ENCODE assay signal across 12 mouse cellular contexts in genomic region chr19:37534737-37535365, GRCm38 (mm10). TPM values are rescaled to one million over a fixed set of nuclear protein-coding genes. Genes with fewer than 3 reads are reported as not detected.
A peak's percentile ranks its signal among the peaks of the same experiment; 100 is the strongest.
DNase-seq lines count a peak whose midpoint lies in the region; ATAC-seq and TF ChIP-seq lines count a peak whose summit lies in the region.
"Had no signal": no experiment of that assay in that cellular context is flagged by ENCODE, and none has a peak within 500 bp of the region (broad histone marks: within the 10 kb centered on the region; RNA-seq: fewer than 3 reads in every experiment).

No protein-coding gene starts in this region.

- ATAC-seq in CD4-positive, CD25-positive, alpha-beta regulatory T cell, adult 4 months = peak; percentile 91
- ATAC-seq in liver, embryonic 16.5 days (ENCODE audit: low read depth) = peak; percentile 21; the same call in 1 of the 2 replicates
- ATAC-seq in midbrain, embryonic 13.5 days = no peak

- H3K9ac ChIP-seq in liver, embryonic 16.5 days (ENCODE audit: low read depth, low read length) = no peak overlapping the region
- no peak overlapping the region for H3K9ac ChIP-seq in midbrain, embryonic 13.5 days (replicated peaks)
- H3K9ac ChIP-seq: forebrain, embryonic 12.5 days; hindbrain, embryonic 15.5 days had no signal

- H3K4me1 ChIP-seq in heart, embryonic 10.5 days = peaks cover 20% of the 10 kb centered on the region
- H3K4me1 ChIP-seq in liver, embryonic 16.5 days (ENCODE audit: control insufficient read depth, low read depth, low read length) = peaks cover 11% of the 10 kb centered on the region
- no peaks in the 10 kb centered on the region for H3K4me1 ChIP-seq in midbrain, embryonic 13.5 days (replicated peaks)
- H3K4me1 ChIP-seq: forebrain, embryonic 12.5 days; hindbrain, embryonic 15.5 days had no signal

- intact Hi-C loops in heart, postnatal 10 days (cut with DNase I) = no loop called here

- H3ac ChIP-seq in myocyte (ENCODE audit: control insufficient read depth, insufficient read length) = no peak overlapping the region

- H3K4me3 ChIP-seq in heart, embryonic 10.5 days = no peak overlapping the region
- H3K4me3 ChIP-seq in liver, embryonic 16.5 days (ENCODE audit: low read depth, low read length) = no peak overlapping the region
- H3K4me3 ChIP-seq in myocyte = no peak overlapping the region
- H3K4me3 ChIP-seq in midbrain, embryonic 13.5 days (replicated peaks) = no peak overlapping the region
- H3K4me3 ChIP-seq: forebrain, embryonic 12.5 days; hindbrain, embryonic 15.5 days had no signal

- H3K4me2 ChIP-seq in liver, embryonic 16.5 days (ENCODE audit: low read depth, low read length) = no peak overlapping the region
- H3K4me2 ChIP-seq in myocyte (ENCODE audit: low read depth) = peak overlapping the region; percentile 39
- H3K4me2 ChIP-seq in midbrain, embryonic 13.5 days (replicated peaks) = no peak overlapping the region
- H3K4me2 ChIP-seq: forebrain, embryonic 12.5 days; hindbrain, embryonic 15.5 days; midbrain, embryonic 11.5 days had no signal

- H3K9me3 ChIP-seq in heart, embryonic 10.5 days = no peaks in the 10 kb centered on the region
- H3K9me3 ChIP-seq in liver, embryonic 16.5 days (replicated peaks; ENCODE audit: control insufficient read depth, low read length) = no peaks in the 10 kb centered on the region
- no peaks in the 10 kb centered on the region for H3K9me3 ChIP-seq in midbrain, embryonic 13.5 days
- H3K9me3 ChIP-seq: forebrain, embryonic 12.5 days; hindbrain, embryonic 15.5 days had no signal

- no peak for TF ChIP-seq POLR2A in myocyte (IDR thresholded peaks at IDR 0.05; ENCODE audit: insufficient read length, low read depth)

- H3K27me3 ChIP-seq in heart, embryonic 10.5 days (ENCODE audit: insufficient read depth, poor library complexity, severe bottlenecking) = no peaks in the 10 kb centered on the region
- H3K27me3 ChIP-seq in liver, embryonic 16.5 days (ENCODE audit: control insufficient read depth, insufficient read depth, low read depth, low read length) = no peaks in the 10 kb centered on the region
- H3K27me3 ChIP-seq in myocyte (ENCODE audit: control insufficient read depth, insufficient read depth, insufficient read length) = no peaks in the 10 kb centered on the region
- H3K27me3 ChIP-seq in midbrain, embryonic 13.5 days = peaks cover 11% of the 10 kb centered on the region

- DNase-seq in heart, embryonic 10.5 days (ENCODE audit: low spot score) = peak; percentile 71
- no peak for DNase-seq in heart, postnatal 10 days
- DNase-seq in cerebellum, adult 9-10 months = no peak
- DNase-seq in frontal cortex, postnatal 25 days (ENCODE audit: low spot score in 2 of 2) = no peak
- DNase-seq: left cerebral cortex, postnatal 4 days had no signal

- 44% methylated on average over 3 of the region's 3 CpGs for WGBS in heart, embryonic 10.5 days
- 19% methylated on average over 3 of the region's 3 CpGs for WGBS in liver, embryonic 16.5 days (ENCODE audit: insufficient replicate concordance)
- 64% methylated on average over 3 of the region's 3 CpGs for WGBS in midbrain, embryonic 13.5 days

- H3K36me3 ChIP-seq in heart, embryonic 10.5 days = no peaks in the 10 kb centered on the region
- H3K36me3 ChIP-seq in liver, embryonic 16.5 days (ENCODE audit: control insufficient read depth, insufficient read depth) = no peaks in the 10 kb centered on the region
- no peaks in the 10 kb centered on the region for H3K36me3 ChIP-seq in myocyte (ENCODE audit: control insufficient read depth, insufficient read depth)
- H3K36me3 ChIP-seq in midbrain, embryonic 13.5 days = no peaks in the 10 kb centered on the region
- H3K36me3 ChIP-seq: forebrain, embryonic 12.5 days; hindbrain, embryonic 15.5 days had no signal

- no peaks in the 10 kb centered on the region for H3K79me2 ChIP-seq in myocyte (ENCODE audit: control insufficient read depth, insufficient read depth)

- H3K27ac ChIP-seq in heart, embryonic 10.5 days = no peak overlapping the region
- H3K27ac ChIP-seq in liver, embryonic 16.5 days (ENCODE audit: low read length) = no peak overlapping the region
- H3K27ac ChIP-seq in midbrain, embryonic 13.5 days = no peak overlapping the region
- H3K27ac ChIP-seq: forebrain, embryonic 12.5 days; hindbrain, embryonic 15.5 days had no signal

TF ChIP-seq in myocyte, 11 proteins besides CTCF, POLR2A, EP300 and RAD21:
- TF ChIP-seq MYOG (IDR thresholded peaks at IDR 0.05; ENCODE audit: control insufficient read depth in 1 of 3, insufficient read depth in 1 of 3, insufficient read length in 2 of 3, low read depth in 2 of 3) (no peak), POLR2AphosphoS2 (IDR thresholded peaks at IDR 0.05; ENCODE audit: insufficient read length, low read depth) (no peak), E2F4 (IDR thresholded peaks at IDR 0.05; ENCODE audit: insufficient read depth) (no peak), TCF12 (IDR thresholded peaks at IDR 0.05; ENCODE audit: insufficient read depth, poor library complexity, severe bottlenecking) (no peak), USF1 (IDR thresholded peaks at IDR 0.05; ENCODE audit: low read depth) (no peak), SRF (IDR thresholded peaks at IDR 0.05; ENCODE audit: control insufficient read depth, insufficient read length, low read depth) (no peak), REST (IDR thresholded peaks at IDR 0.05; ENCODE audit: insufficient read depth, insufficient read length) (no peak), CEBPB (IDR thresholded peaks at IDR 0.05; ENCODE audit: insufficient read depth, poor library complexity, severe bottlenecking) (no peak), MAX (IDR thresholded peaks at IDR 0.05; ENCODE audit: low read depth) (no peak), TCF3 (IDR thresholded peaks at IDR 0.05; ENCODE audit: insufficient read length, low read depth) (no peak), MYOD1 (IDR thresholded peaks at IDR 0.05; ENCODE audit: control insufficient read depth in 1 of 3, insufficient read length in 2 of 3, low read depth in 2 of 3) (no peak)

RNA-seq across cellular contexts. Expression of gene Exoc6, which starts 15.4 kb away (rescaled TPM):
- polyA plus RNA-seq in heart, embryonic 10.5 days (2016; fragmentation: Nextera tagmentation; extraction: Ambion mirVana) = 18.0 and 25.3 TPM in 2 replicates
- total RNA-seq in heart, postnatal 10 days (2021) = 10 to 100 TPM; 28.0 to 29.4 TPM
- polyA plus RNA-seq in CD4-positive, CD25-positive, alpha-beta regulatory T cell, adult 4 months (2017; shearing (Covaris generic)) = 10 to 100 TPM; 33.3 to 41.4 TPM
- polyA plus RNA-seq in liver, embryonic 16.5 days (2015; fragmentation: Nextera tagmentation; extraction: Ambion mirVana) = 25.7 and 28.0 TPM in 2 replicates
- 4.5 TPM for polyA plus RNA-seq in myocyte (2012; fragmentation: generic; extraction: Trizol)
- 12.6 and 13.0 TPM in 2 replicates for polyA plus RNA-seq in midbrain, embryonic 13.5 days (2015; fragmentation: Nextera tagmentation; extraction: Ambion mirVana)
